Mouse (Mus musculus): ENCODE results near the gene Gcm1.

Gcm1 gene

DNA sequence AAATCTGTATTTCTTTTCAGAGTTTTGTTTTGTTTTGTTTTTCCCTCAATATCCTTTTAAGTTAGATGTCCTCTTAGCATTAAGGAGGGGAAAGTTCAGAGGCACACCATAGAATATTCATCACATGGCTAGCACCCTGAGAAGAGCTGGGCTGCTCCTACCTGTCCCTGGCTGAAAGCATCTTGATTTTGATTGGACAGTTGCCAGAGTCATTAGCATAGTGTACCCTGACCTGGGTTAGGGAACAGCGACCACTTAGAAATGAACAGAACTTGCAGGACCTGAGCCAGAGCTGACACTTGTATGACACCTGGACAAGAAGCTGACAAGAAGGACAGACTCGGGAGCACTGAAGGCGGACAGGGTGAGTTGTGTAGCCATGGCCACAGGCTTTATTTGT is at the start of gene Gcm1:
TSS of gene Gcm1 (plus strand) at position 248 of the 400 bp plus-strand sequence.
- no peak for DNase-seq

DNA sequence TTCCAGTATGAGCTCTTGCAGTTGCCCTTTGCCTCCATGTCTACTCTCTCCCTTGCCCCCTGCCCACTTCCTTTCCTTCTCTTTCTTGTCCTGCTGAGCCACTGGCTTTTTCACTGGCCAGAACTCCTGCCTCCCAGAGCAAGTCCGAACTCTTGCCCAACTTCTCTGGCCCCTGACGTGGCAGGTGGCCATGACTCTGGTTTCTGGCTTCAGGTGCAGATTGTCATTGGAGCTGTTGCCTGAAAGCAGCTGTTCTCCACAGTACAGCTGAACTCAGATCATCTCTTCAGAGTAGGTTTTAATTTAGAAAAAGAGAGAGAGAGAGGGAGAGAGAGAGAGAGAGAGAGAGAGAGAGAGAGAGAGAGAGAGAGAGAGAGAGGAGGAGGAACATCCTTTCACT is 48.4 kb upstream of the Gcm1 start:
- DNase-seq, result no peak

DNA sequence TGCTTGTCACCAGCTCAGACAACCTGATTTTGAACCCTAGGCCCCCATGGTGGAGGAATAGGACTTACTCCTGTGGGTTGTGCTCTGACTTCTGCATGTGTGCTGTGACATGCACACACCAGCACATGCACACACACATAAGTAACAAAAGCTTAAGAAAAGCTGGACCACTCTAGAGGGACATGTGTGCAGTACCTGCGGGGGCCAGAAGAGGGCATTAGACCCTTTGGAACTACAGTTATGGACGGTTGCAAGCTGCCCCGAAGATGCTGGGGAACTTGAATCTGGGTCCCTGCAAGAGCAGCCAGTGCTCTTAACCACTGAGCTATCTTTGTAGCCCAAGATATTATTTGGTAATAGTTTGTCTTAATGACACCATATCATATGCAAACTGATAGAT is 46.2 kb upstream of the Gcm1 start:
- DNase-seq, result peak in 1 of 2 experiments; percentile 9

DNA sequence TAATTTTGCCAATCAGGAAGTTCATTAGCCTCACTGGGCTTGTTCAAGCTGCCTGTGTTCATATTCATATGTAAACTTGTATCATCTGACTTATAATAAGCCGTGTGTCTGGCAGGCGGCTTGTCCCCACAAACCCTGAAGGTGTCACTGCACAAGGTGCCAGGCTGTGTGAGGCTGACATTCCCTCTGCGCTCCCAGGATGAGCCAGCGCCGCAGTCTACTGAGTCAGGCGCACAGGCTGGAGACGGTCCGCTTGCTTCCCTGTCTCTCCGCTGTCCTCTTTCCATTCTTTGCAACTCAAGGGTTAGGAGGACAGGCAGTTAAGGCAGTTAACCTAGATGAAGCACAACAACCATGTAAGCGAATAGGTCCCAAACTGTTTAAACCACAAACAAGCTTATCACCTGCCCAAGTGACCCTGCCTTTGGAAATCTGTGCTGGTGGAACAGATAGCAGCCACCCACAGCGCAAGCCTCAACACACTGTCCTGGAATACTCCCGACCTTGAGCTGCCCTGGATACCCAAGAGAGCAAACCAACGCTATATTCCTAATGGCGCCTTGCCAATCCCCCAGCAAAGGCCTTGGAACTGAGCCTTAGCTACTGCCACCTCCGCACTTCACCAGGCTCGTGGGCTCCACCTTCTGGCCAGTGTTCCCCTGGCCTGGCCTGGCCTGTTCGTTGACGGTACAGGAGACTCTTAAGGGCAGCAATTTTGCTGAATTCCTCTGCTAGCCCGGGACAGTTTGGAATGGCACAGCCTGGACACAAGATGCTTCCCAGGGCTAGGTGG is 45.3 kb upstream of the Gcm1 start:
- DNase-seq, result peak; percentile 39 to 50

DNA sequence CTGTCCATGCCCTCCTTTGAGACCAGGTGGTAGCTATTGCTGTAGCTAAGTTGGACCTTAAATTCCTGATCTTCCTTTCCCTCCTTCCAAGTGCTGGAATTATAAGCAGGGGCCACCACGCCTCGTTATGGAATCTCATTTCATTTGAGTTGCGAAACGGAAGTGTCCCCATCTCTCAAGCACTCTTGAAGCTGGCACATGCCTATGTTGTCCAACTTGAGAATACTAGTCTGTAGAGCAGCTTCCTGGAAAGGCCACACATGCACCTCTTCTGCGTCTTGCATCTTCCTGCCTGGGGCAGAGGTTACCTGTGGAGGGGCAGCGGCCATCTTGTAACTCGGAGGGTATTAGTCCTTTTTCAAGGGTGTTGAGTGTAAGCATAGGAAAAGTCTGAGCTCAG is 42.3 kb upstream of the Gcm1 start:
- no peak for DNase-seq

DNA sequence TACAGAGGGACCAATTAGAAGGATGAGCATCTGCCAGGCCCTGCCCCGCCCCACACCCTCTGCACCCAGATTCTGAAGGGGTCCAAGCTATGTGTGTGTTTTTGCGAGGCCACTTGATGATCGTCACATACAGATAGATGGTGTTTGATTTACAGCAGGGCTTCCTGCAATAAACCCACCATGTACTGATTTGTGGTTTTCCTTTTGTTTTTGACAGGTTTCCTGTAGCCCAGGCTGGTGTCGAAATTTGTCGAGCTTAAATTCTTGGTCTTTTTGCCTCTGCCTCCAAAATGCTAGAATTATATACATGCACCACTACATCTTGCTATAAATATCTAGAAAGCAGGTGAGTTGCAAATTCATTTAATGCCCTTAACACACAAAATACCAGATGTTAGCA is 41.5 kb upstream of the Gcm1 start:
- no peak for DNase-seq

DNA sequence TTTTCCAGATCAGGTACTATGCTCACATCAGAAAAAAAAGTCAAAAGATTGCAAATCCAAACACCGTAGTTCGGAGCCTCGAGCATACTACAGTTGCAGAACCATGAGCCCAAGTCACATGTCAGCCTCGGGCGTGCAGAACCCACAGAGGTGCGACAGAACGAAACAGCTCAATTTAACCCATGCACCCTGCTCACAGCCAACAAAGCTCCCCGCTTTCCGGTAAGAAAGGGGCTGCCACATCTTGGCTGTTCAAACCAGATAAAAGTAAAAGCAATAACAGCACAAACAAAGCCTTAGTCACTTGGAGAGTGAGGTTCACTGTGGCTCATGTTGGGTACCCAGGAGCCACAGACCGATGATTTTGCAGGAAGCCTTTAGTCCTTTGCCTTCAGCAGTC is 41.0 kb upstream of the Gcm1 start:
- no peak for DNase-seq

DNA sequence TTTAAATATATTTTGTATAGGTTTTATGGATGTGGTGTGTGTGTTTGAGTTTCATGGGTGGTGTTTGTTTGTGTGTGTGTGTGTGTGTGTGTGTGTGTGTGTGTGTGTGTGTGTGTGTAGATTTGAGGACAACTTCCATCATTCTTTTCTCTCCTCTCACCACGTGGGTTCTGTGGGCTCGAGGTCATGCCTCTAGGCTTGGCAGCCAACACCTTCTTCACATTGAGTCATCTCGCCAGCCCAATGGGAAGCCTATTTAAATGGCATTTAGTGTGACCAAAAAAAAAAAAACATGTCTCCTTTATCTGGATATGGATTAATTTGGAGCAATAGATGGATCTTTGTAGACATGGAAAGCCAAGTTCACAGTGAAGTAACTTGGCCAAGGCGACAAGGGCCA is 39.7 kb upstream of the Gcm1 start:
- no peak for DNase-seq

DNA sequence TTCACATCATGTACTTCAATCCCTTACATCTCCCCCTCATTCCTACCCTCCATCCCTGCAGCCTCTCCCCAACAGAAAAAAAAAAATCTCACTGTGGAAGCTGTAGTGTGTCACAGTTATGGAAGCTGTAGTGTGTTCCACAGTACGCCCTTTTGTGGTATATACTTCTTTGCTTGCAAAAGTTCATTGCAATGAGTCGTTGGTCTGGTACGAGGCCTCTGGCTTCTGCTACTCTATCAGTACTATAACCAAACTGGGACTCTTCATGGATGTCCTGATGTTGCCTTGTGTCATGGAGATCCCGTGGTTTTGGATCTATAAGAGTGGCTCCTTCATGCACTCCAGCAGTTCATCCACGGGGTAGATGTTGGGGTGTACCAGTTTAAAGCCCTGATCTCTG is 39.0 kb upstream of the Gcm1 start:
- DNase-seq, result no peak

DNA sequence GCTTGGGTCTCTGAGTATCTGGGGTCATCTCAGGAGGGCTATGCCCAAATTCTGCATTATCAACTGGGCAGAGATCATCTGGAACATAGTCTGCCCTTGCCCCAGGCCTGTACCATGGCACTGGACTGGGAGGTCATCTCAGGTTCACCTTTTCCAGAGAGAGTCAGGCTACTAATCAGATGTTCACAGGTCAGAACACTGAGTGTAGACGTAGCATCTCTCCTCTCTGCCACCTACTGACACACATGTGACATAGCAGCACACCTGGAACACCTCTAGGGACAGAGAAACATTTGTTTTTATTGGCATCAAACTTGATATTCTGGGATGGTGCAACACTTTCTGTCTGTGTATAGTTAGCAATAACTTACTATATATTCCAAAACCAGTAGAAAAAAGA is 37.9 kb upstream of the Gcm1 start:
- no peak for DNase-seq

DNA sequence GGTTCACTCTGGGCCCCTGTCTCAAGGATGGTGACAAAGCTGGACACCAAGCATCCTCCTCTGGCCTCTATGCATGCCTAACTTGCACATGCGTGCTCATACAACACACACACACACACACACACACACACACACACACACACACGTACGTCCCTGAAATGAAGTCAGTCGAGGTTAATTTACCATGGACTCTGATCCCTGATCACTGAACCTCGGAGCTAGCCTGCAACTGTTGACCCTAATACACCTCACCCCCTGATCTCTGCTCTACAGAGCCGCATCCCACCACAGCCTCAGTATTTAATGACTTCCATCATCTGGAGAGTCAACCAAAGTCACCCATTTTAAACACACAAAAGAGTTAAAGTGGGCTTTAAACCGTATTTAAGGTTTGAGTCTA is 35.9 kb upstream of the Gcm1 start:
- DNase-seq, result no peak

DNA sequence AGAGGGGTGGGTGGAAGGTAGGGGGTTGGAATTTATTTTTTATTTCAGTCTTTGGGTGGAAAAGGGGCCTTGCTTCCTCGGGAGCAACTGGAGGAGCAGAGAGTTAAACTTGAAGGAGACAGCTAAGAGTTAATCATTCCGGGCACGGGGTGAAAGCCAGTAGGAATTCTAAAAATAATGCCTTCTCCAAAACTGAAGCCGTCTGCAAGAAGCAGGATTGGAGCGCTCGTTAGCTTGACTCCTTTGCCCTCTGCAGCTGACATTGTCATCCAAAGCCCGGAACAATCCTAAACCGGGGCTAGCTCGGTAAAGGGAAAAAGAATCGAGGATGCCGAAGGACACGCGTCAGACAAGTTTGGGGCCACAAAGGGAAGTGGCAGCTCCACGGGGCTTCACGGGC is 35.4 kb upstream of the Gcm1 start:
- no peak for DNase-seq

DNA sequence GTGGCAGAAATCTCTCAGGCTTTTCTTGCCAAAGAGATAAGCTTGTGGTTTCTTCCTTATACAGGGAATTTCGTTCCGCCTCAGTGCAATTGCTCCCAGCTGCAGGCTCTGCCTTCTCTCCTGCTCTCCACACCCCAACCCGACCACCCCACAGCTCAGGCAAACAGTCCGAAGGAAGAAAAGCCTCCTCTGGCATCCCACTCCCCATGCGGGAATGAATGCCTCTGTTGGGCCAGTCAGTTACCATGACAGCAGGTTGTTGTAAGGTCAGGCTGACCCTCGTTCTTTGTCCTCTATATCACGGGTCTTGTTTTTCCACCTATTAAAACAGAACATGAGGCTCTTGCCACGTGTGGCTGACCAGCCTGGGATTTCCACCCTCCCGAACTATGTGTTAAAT is 30.5 kb upstream of the Gcm1 start:
- DNase-seq, result no peak

DNA sequence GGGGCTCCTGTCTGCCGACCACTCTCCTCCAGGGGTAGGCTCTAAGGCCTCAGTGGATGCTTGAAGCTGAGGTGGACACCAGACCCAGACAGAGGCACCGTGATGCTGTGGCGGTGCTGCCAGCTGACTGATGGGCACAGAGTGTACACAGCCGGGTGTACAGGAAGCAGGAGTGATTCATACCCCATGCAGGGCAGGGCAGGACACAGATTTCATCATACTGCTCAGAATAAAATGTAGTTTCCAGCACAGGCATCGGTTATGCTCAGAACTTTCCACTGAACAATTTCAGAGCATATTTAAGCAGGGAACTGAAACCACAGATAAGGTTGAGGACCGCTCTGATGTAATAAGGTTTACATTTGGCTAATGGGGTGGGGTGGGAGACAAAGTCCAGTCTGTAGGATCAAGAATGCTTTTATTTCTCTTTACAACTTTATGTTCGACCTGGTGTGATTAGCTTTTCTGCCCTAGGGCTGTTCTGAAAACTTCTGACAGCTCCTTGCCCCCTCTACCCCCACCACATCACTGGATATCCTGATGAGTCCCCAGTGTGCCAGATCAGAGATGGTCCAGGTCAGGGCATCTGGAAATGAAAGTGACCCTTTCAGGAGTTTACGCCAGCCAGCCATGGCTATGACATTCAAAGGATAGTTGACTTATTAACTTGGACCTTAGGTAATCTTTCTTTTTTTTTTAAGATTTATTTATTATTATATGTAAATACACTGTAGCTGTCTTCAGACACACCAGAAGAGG is 29.4 kb upstream of the Gcm1 start:
- DNase-seq, result no peak

DNA sequence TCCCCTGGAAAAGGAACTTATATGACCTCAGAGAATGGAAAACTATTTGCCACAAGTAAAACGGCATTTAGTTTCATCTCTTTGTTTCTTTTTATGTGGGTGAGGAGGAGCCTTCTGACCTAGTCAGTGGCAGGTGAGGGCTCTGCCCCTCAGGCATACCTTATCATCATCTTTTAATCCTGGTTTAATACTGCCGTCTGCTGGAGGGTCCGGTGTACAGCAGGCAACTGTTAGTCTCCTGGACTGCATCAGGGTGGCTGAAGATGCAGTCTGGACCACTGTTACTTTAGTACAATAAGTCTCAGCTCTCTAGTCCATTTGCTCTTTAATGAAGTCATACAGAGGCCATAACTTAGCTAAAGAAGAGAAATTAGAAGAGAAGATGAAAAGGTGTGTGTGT is 26.9 kb upstream of the Gcm1 start:
- no peak for DNase-seq

DNA sequence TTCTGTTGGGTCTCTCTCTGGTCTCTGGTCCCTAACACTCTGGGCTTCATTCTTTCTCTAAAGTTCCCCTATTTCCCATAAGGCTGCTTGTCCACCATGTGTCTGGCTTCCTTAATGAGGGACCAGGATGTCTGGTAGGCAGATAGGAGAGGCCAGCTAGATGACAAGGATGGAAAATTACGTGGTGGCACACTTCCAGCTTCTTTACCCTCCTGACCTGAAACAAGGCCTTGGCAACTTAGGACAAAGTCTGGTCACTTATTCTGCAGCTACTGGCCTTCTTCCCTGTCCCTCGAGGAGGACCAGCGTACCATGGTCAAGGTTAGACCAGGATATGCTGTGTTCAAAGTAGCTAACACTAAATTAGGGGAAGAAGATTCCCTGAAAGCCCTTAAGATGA is 24.6 kb upstream of the Gcm1 start:
- no peak for DNase-seq

DNA sequence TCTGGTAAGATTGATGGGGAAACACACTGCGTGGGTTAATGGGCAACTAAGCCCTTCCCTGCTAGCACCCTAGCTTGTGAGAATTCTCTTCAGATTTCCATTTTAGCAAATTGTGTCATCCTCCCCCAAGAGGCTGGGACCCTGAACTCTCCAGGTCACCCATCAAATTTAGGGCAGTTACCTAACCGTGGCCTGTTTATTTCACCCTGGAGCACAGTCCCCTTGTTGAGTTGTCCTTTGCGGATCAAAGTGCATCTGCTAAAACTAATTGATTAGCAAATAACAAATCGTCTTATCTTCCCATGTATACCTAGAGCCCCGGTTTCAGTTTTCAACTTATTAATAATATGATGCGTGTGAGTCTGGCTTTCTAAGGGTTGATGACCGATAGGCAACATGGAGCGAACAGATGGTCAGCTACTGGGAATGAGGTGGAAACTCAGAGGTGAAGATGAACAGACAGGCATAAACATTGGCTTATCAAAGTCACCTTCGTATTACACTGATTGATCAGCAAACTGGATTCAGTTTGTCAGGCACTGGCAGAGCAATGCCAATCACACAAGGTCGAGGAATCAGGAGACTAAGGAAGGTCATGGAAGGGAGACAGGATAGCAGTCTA is 20.8 kb upstream of the Gcm1 start:
- DNase-seq, result no peak

DNA sequence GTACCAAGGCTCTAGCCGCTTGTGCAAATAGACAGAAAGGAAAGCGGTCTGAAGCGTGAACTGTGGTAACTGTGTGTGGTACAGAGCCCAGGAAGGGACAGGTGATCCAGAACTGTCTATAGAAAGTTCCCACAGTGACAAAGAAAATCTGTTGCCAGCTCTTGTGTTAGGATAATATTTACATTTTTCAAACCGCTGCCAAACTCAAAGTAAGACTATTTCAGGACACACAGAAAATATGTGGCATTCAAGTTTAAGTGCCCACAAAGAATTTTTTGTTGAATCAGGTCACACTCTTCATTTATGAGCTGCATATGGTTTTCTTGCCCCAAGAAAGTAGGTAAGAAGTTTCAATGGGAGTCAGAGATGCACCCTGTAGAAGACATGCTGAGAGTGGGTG is 18.8 kb upstream of the Gcm1 start:
- no peak for DNase-seq

DNA sequence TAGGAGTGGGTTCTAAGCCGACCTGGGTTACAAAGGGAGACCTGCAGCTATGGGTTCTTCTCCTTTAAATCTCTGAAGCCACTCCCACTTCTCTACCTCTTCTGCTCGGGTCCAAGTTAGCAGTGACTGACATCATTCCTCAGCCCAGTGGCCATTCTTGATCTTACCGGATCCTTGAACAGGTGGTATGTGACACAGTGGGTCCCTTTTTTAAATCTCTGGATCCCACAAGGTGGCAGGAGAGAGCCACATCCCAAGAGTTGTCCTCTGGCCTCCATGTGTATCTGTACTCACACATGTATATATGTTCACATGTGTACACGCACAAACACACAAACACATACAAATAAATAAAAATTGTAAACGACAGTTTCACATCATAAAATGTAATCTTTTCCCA is 16.4 kb upstream of the Gcm1 start:
- no peak for DNase-seq

DNA sequence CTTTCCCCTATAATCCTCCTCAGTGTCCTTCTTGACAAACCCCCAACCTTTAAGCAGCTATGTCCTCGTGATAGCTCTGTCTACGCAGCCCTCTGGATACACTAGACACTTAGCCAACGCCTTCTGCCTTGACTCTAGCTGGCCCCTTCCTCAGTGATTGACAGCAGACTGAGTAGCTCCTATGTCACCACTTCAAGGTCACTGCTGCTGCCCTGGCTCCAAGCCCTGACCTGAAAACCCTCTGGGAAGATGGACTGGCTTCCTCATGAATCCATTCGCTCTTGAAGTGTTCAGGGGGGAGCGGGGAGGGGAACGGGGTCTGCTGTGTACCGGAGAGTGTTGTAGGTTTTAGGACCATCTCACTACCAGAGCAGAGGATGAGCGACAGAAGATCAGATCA is 15.9 kb upstream of the Gcm1 start:
- no peak for DNase-seq

DNA sequence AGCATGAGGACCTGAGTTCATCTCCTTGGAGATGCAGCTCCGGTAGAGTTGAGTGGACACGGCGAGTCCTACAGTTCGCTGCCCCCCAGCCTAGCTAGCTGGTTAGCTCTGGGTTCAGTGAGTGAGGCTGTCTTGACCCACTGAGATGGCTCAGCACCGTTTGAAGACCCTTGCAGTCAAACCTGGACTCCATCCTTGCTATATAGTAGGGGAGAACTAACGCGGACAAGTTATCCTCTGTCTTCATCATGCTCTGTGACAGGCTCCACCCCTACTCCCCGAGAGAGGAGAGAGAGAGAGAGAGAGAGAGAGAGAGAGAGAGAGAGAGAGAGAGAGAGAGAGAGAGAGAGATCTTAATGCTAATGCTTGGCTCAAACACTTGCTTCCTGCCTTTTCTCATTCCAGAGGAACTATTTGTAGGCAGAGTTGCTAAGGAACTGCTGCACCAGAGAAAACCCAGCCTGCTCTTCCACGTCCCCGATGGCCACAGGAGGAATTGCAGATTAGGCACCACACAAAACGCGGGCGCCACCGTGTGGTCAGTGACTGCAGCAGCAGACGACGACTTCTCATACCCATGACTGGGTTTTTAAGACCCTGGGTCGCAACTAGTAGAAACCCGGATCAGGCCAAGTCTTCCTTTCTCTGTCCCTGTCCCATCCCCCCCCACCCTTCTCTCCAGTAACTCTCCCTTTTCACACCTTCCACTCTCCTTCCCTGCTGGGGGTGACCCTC is 12.8 kb upstream of the Gcm1 start:
- DNase-seq, result peak; percentile 39 to 40

DNA sequence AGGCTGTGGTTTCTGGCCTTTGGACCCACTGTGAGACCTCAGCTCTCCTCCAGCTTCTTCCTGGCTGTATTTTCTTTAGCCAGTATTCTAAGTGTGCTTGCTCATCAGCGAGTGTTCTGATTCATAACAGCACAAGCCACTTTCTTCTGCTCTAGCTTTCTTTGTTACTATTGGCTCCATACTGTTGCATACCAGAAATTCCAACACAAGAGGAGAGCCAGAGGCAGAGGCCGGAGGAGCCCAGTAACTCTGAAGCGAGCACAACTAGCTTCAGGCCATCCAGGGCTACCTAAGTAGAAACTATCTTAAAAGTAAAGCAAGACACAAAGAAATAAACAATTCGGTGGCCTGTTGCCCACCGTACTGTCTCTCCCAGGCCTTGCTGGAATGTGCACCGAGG is 6.6 kb upstream of the Gcm1 start:
- no peak for DNase-seq

DNA sequence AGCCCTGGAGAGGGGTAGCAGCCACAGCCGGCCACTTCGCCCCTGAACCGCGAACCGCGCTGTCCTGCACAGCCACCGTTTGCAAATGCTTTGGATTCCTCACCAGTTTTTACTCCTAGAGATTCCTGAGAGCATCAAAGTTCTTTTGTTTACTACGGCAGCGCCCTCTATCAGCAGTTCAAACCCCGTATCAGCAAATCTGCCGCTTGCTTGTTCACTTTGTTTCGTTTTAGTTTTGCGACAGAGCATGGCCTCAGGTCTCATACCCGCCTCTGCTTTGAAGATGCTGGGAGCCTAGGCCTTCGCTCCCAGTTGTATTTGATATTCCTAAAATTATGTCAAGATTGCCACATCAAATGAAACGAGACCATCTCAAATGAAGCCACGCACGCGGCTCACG is 5.0 kb upstream of the Gcm1 start:
- peak in 1 of 2 experiments; percentile 6 for DNase-seq
